Mouse (Mus musculus): ENCODE results near the gene Cldn10. TPM values are rescaled to one million over a fixed set of nuclear protein-coding genes. Genes with fewer than 3 reads are reported as not detected.

The Cldn10 gene
- polyA plus RNA-seq, 1 experiment from 2014 or later, result 0.99 TPM

DNA sequence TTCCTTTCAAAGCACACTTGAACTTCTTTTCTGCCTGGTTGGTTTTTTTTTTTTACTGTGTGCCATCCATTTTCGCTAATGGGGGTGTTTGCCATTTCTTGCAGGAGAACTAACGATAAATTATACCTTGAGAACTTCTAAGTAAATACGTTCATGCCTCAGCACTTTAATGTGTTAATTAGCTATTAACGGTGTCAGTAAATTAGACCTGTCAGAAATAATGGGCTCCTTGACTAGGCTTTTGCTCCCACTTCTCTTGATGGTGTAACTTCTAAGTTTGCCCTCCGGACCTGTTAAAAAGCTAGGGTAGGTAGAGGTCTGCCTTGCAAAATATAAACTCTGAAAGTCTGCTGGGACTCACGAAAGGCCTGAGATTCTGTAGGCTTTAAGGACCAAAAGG is 70.6 kb downstream of the Cldn10 start:
- H3K36me3 ChIP-seq, result no peaks in the 10 kb centered on the region
- H3K27me3 ChIP-seq (ENCODE audit: low read depth, poor library complexity, severe bottlenecking), result peaks cover 44% of the 10 kb centered on the region
- H3K4me1 ChIP-seq, result peaks cover 17% of the 10 kb centered on the region
- no peak overlapping the region for H3K27ac ChIP-seq (replicated peaks)
- DNase-seq (ENCODE audit: low spot score), result no peak
- H3K9me3 ChIP-seq (replicated peaks), result no peaks in the 10 kb centered on the region
- H3K4me3 ChIP-seq, result no peak overlapping the region
- 78% methylated on average over 6 of the region's 6 CpGs for WGBS

GRCm38 (mm10) chr14:118862253-118862652 is 74.5 kb downstream of the Cldn10 start:
- Histone ChIP-seq H3K4me1 (peaks cover 3% of the 10 kb centered on the region), H3K9me3 (replicated peaks) (no peaks in the 10 kb centered on the region), H3K36me3 (no peaks in the 10 kb centered on the region), H3K27me3 (ENCODE audit: low read depth, poor library complexity, severe bottlenecking) (peaks cover 8% of the 10 kb centered on the region), H3K4me3 (no peak overlapping the region), H3K27ac (replicated peaks) (no peak overlapping the region)
- no peak for DNase-seq (ENCODE audit: low spot score)
- 67% methylated on average over 7 of the region's 7 CpGs for WGBS

DNA sequence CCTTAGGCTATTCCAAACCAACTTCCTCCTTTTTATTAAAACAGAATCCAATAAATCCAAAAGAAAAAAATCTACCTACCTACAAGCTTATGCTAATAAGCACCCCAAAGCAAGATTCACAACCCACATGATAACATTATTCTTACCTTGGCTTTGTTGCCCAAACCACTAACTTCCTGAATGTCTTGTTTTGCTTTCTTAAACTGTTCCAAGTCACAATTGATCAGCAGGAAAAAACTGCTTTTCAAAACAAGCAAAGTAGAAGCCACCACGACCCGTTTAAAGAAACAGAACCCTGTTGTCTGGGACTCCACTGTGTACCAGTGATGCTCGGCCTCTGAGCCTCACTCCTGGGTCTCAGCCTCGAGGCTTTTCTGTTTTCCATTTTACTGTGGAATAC is 77.2 kb downstream of the Cldn10 start:
- Histone ChIP-seq H3K9me3 (replicated peaks) (no peaks in the 10 kb centered on the region), H3K4me3 (no peak overlapping the region), H3K4me1 (peaks cover 7% of the 10 kb centered on the region), H3K36me3 (no peaks in the 10 kb centered on the region), H3K27me3 (ENCODE audit: low read depth, poor library complexity, severe bottlenecking) (no peaks in the 10 kb centered on the region), H3K27ac (replicated peaks) (no peak overlapping the region)
- 72% methylated on average over 4 of the region's 4 CpGs for WGBS
- DNase-seq (ENCODE audit: low spot score), result no peak

DNA sequence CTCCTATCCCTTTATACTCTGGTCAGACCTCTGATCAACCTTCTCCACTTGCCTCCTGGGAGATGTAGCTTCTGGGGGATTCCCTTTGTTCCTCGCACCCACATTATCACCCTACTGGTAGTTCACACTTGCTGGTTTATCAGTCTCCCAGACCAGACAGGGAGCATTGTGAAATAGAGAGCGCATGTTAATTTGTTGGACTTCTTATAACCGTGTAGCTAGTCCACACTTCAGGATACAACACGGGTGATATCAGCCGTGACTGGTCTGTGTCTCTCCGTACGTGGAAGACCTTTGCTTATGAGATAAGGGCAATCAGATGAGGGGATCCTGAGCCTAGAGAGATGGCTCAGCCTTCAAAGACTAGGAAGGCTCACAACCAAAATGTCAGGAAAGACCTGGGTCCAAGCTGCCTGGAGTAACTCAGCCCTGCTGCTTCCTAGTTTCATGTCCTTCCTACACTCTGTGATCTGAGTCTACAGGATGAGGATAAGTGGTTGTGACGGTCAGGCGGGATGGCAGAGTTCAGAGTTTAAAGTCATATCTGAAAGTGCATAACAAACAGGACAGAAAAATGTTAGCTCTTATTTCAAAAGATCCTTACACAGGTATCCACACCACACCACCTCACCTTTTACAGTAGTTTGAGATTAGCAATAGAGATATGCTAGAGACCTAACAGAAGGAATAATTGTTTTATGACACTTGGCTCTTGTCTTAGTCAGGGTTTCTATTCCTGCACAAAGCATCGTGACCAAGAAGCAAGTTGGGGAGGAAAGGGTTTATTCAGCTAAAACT is 78.5 kb downstream of the Cldn10 start:
- peaks cover 7% of the 10 kb centered on the region for H3K4me1 ChIP-seq
- 94% methylated on average over 10 of the region's 10 CpGs for WGBS
- H3K27ac ChIP-seq (replicated peaks), result no peak overlapping the region
- peaks cover 3% of the 10 kb centered on the region; the same call in 1 of the 2 replicates for H3K36me3 ChIP-seq
- no peaks in the 10 kb centered on the region for H3K9me3 ChIP-seq (replicated peaks)
- no peak overlapping the region for H3K4me3 ChIP-seq
- no peaks in the 10 kb centered on the region for H3K27me3 ChIP-seq (ENCODE audit: low read depth, poor library complexity, severe bottlenecking)
- DNase-seq (ENCODE audit: low spot score), result no peak

GRCm38 (mm10) chr14:118867366-118867765 is 79.7 kb downstream of the Cldn10 start:
- Histone ChIP-seq H3K4me1 (peaks cover 7% of the 10 kb centered on the region), H3K9me3 (replicated peaks) (no peaks in the 10 kb centered on the region), H3K4me3 (no peak overlapping the region), H3K36me3 (peaks cover 9% of the 10 kb centered on the region; the same call in 1 of the 2 replicates), H3K27ac (replicated peaks) (no peak overlapping the region), H3K27me3 (ENCODE audit: low read depth, poor library complexity, severe bottlenecking) (no peaks in the 10 kb centered on the region)
- no peak for DNase-seq (ENCODE audit: low spot score)
- 65% methylated on average over 6 of the region's 6 CpGs for WGBS

DNA sequence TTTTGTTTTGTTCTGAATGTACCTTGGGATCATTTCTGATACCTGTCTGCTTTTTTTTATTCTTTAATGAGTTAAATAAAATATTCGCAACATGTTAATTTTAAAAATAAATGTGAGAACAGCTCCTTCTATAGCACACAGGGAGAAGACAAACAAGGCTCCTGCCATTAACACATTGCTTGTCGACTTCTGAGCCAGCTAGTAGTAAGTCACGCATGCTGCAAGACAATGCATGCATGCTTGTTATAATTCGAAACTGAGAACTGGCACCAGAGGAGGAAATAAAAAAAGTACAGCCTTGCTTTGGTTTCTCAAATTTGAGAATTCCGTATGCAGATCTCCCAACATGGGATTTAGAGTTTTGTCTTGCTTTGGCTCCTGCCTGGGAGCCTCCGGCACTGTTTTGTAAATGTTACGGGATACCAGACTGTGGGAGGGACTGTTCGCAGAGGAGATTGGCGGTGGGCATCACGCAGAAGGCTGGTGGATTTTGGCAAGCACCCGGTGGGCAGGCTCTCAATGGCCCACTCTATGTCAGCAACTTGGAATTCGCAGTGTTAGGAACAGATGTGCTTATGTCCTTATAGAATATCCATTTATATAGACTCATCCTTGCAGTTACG is 80.5 kb downstream of the Cldn10 start:
- no peaks in the 10 kb centered on the region for H3K9me3 ChIP-seq (replicated peaks)
- H3K4me3 ChIP-seq, result no peak overlapping the region
- H3K36me3 ChIP-seq, result peaks cover 16% of the 10 kb centered on the region
- WGBS, result 89% methylated on average over 13 of the region's 13 CpGs
- H3K27me3 ChIP-seq (ENCODE audit: low read depth, poor library complexity, severe bottlenecking), result no peaks in the 10 kb centered on the region
- H3K27ac ChIP-seq (replicated peaks), result no peak overlapping the region
- peaks cover 7% of the 10 kb centered on the region for H3K4me1 ChIP-seq
- DNase-seq (ENCODE audit: low spot score), result no peak

GRCm38 (mm10) chr14:118869712-118870111 is 82.0 kb downstream of the Cldn10 start:
- Histone ChIP-seq H3K27me3 (ENCODE audit: low read depth, poor library complexity, severe bottlenecking) (no peaks in the 10 kb centered on the region), H3K36me3 (peaks cover 28% of the 10 kb centered on the region), H3K4me1 (peaks cover 7% of the 10 kb centered on the region), H3K27ac (replicated peaks) (no peak overlapping the region), H3K9me3 (replicated peaks) (no peaks in the 10 kb centered on the region), H3K4me3 (no peak overlapping the region)
- WGBS, result 94% methylated on average over 6 of the region's 6 CpGs
- DNase-seq (ENCODE audit: low spot score), result no peak

DNA sequence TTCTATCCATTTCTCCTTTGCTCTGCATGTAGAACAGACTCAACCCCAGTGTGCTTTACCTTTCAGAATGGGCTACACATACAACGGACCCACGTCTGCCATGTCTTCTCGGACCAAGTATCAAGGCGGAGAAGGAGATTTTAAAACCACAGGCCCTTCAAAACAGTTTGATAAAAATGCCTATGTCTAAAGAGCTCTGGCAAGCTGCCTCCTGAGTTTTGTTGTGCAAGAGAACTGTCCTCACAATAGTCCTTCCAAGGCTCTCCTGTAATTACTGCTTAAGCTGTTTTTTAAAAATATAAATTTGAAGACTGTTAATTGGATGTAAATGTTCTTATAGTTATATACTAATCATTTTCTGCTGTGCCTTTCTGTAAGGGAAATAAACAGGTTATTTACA is 86.4 kb downstream of the Cldn10 start:
- DNase-seq (ENCODE audit: low spot score), result no peak
- whole genome bisulfite sequencing, result 96% methylated on average over 4 of the region's 4 CpGs
- Histone ChIP-seq H3K9me3 (replicated peaks) (no peaks in the 10 kb centered on the region), H3K36me3 (peaks cover 66% of the 10 kb centered on the region), H3K4me3 (no peak overlapping the region), H3K4me1 (no peaks in the 10 kb centered on the region), H3K27me3 (ENCODE audit: low read depth, poor library complexity, severe bottlenecking) (no peaks in the 10 kb centered on the region), H3K27ac (replicated peaks) (no peak overlapping the region)

- Histone ChIP-seq H3K9me3 (replicated peaks) (no peaks in the 10 kb centered on the region), H3K4me1 (no peaks in the 10 kb centered on the region), H3K36me3 (peaks cover 73% of the 10 kb centered on the region), H3K4me3 (no peak overlapping the region), H3K27me3 (ENCODE audit: low read depth, poor library complexity, severe bottlenecking) (no peaks in the 10 kb centered on the region), H3K27ac (replicated peaks) (no peak overlapping the region)
- 88% methylated on average over 10 of the region's 10 CpGs for WGBS
- no peak for DNase-seq (ENCODE audit: low spot score)
Measured at GRCm38 (mm10) chr14:118874786-118875415, 87.2 kb downstream of the Cldn10 start.

DNA sequence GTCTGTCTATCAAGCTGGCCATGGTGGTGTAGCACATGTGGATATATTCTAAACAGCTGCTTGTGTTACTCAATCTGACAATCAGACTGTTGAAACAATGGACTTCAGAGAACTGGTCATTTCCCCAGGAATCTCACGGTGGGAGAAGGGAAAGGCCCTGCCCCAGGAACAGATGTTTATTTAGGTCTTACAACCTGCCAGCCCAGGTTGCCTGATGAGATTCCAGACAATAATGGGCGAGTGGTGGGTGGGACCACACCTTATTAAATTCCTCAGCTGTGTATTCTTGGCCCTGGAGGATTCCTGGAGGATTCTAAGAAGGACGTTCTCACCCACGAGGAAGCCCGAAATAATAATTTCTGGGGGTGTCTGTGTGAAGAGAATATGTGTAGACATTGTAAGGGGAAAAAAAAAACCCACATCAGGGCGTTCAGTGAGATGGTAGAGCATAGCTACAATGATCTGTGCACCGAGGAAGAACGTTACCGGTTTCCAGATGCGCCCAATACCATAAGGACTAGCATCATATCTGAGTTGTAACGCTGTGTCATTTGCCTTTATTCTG is 90.7 kb downstream of the Cldn10 start:
- Histone ChIP-seq H3K27me3 (ENCODE audit: low read depth, poor library complexity, severe bottlenecking) (no peaks in the 10 kb centered on the region), H3K9me3 (replicated peaks) (no peaks in the 10 kb centered on the region), H3K4me1 (no peaks in the 10 kb centered on the region), H3K36me3 (peaks cover 88% of the 10 kb centered on the region), H3K4me3 (no peak overlapping the region), H3K27ac (replicated peaks) (no peak overlapping the region)
- WGBS, result 91% methylated on average over 11 of the region's 11 CpGs
- DNase-seq (ENCODE audit: low spot score), result no peak

DNA sequence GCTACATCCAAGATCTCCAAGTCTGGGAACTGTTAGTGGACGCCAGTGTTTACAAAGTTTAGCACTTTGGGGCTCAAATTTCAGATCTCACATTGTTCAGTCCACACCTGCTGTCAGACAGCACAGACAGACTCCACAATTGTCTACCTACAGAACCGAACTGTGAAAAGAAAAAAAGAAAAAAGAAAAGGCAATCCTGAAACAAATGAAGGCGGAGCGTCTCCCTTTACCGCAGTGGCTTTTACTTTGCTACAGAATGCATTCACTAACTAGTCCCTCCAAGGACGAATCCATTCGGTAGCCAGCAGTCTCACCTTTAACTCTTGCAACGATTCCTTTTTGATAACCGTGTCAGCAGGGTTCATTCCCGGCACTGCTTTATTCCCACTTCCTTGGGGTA is 93.0 kb downstream of the Cldn10 start:
- Histone ChIP-seq H3K4me3 (no peak overlapping the region), H3K36me3 (peaks cover 92% of the 10 kb centered on the region), H3K27me3 (ENCODE audit: low read depth, poor library complexity, severe bottlenecking) (no peaks in the 10 kb centered on the region), H3K4me1 (no peaks in the 10 kb centered on the region), H3K9me3 (replicated peaks) (no peaks in the 10 kb centered on the region), H3K27ac (replicated peaks) (no peak overlapping the region)
- 85% methylated on average over 10 of the region's 10 CpGs for WGBS
- no peak for DNase-seq (ENCODE audit: low spot score)

- Histone ChIP-seq H3K36me3 (peaks cover 97% of the 10 kb centered on the region), H3K27ac (replicated peaks) (no peak overlapping the region), H3K27me3 (ENCODE audit: low read depth, poor library complexity, severe bottlenecking) (no peaks in the 10 kb centered on the region), H3K9me3 (replicated peaks) (no peaks in the 10 kb centered on the region), H3K4me1 (no peaks in the 10 kb centered on the region), H3K4me3 (no peak overlapping the region)
- DNase-seq (ENCODE audit: low spot score), result no peak
- WGBS, result 92% methylated on average over 18 of the region's 18 CpGs
Measured at GRCm38 (mm10) chr14:118883344-118884249, 95.9 kb downstream of the Cldn10 start.

Data from midbrain, embryonic 10.5 days (tissue).